Comparison of ENCODE assay signal across 10 mouse cellular contexts in genomic region chr2:31348850-31349249, GRCm38 (mm10). TPM values are rescaled to one million over a fixed set of nuclear protein-coding genes. Genes with fewer than 3 reads are reported as not detected.
"Had no signal": no experiment of that assay in that cellular context is flagged by ENCODE, and none has a peak within 500 bp of the region (broad histone marks: within the 10 kb centered on the region; RNA-seq: fewer than 3 reads in every experiment).

No protein-coding gene starts in this region.

- DNase-seq: liver; liver, embryonic 13.5 days; liver, postnatal 0 days; lung, adult 18-20 months; lung, adult 2 months; lung, embryonic 14.5 days; lung, postnatal 14 days; lung, postnatal 36 days; midbrain, embryonic 14.5 days had no signal

RNA-seq across cellular contexts. Expression of gene Hmcn2, which starts 34.6 kb away (rescaled TPM):
- total RNA-seq: monocyte, adult 5-6 weeks had no signal
